Mouse (Mus musculus) lung, postnatal 0 days (tissue): ENCODE measurements at regions not wholly inside any gene's neighbourhood (a gene's known extent, or its start where the extent isn't known, plus 50 kb on each side); places are given as distances from the start of the nearest gene placed in this dataset.

Source experiments
- CTCF ChIP-seq: IDR thresholded peaks from 2 replicates; pipeline ENCODE4 v1.5.1; 2016; ENCODE audit warnings: antibody characterized with exemption, mild to moderate bottlenecking
- EP300 ChIP-seq: IDR thresholded peaks from 2 replicates; pipeline ENCODE4 v1.6.1; 2016; ENCODE audit warnings: antibody characterized with exemption, mild to moderate bottlenecking, control low read depth

DNA sequence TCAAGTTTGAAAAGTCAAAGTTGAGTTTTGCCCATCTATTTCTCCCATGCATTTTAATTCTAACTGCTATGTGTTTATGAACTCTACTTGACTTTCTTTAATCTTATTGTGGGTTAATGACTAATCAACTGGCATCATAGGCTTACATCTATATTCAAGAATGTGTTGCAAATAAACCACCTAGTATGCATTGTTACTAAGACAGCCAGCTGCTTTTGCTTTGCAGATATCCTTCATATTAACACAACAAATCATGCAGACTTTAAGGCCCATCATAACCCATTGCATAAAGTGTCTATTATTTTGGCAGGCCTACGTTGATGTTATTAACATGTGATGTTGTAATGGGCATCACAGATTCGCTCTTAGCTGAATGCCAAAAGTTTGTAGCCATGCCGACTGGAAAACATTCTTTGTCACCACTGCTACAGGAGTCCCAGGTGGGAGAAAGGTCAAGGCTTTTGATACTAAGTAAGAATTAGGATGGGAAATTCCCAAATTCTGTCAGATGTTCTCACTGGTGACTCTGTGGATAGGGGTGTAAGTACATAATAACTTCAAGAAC is 394.3 kb upstream of the Jag1 start:
- TF ChIP-seq CTCF (no peak), EP300 (no peak)
